Comparison of ENCODE assay signal across 8 mouse cellular contexts in the genomic region with DNA sequence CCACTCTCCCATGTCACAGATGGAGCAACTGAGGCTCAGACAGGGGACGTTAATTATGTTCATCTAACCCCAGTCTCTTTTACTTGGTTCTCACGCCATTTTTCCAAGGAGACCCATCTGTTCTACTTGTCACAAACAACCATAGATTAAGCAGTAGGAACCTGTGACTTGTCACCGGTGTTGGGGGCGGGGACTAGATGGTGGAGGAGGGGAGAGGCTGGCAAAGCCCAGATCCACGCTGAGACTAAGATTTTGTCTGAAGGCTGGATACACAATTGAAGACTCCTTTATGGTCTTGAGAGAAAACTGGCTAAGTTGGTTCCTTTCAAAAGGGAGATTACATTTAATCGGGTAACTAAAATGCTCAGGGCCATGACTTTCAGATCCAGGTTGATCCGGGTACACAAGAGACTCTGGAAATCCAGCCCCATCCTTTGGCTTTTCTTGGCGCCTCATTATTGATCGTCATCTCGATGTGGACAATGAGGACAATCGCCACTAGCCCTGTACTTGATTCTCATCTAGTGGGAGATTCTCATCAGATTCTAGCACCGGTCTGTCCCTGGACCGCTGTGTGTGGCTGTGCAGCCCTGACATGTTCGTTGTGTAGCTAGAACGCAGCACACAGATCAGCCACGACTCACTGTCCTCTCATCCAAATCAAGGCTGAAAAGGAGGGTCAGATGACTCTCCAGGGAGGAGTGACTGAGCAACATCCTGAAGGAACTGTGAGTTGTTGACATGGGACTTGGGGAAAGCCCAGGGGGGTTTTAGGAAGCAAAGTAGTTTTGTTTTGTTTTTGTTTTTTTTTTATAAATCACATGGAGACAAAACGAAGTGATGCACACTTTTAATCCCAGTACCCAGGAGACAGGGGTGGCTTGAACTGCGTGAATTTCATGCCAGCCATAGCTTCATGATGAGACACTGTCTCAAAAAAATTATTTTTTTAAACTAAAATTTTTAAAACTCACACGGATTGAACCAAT.
DNase-seq lines count a peak whose midpoint lies in the region; ATAC-seq and TF ChIP-seq lines count a peak whose summit lies in the region.

No protein-coding gene starts in this region.

- TF ChIP-seq POLR2A in spleen, adult 2 months (IDR thresholded peaks at IDR 0.05; ENCODE audit: low read depth, low read length) = no peak

- no peak for DNase-seq in spleen, adult 2 months (ENCODE audit: low read depth in 1 of 2, low spot score in 2 of 2)
- DNase-seq in spleen, adult 12 weeks (ENCODE audit: low spot score) = no peak
- DNase-seq in thymus, postnatal 36 days = peak; percentile 52 to 65
- no peak for DNase-seq in frontal cortex, postnatal 14 days (ENCODE audit: low spot score in 2 of 2)
- DNase-seq in layer of hippocampus, adult 11-12 months (ENCODE audit: low spot score) = no peak
- no peak for DNase-seq in retina, postnatal 1 day

- peak overlapping the region; percentile 79 for H3K9ac ChIP-seq in heart, embryonic 13.5 days
- H3K9ac ChIP-seq in liver, embryonic 15.5 days = peak overlapping the region; percentile 59

- ATAC-seq in heart, embryonic 13.5 days (ENCODE audit: extremely low read depth, insufficient number of reproducible peaks, low FRiP score, low TSS enrichment) = no peak
- no peak for ATAC-seq in liver, embryonic 15.5 days (ENCODE audit: insufficient read depth)

- peak overlapping the region; percentile 59 for H3K27ac ChIP-seq in spleen, adult 2 months (ENCODE audit: insufficient read depth, low read length)
- peak overlapping the region; percentile 13 for H3K27ac ChIP-seq in heart, embryonic 13.5 days (replicated peaks)
- peak overlapping the region; percentile 99 for H3K27ac ChIP-seq in liver, embryonic 15.5 days (replicated peaks)

- no peaks in the 10 kb centered on the region for H3K27me3 ChIP-seq in spleen, adult 2 months (ENCODE audit: control insufficient read depth, insufficient read depth, low read length)
- H3K27me3 ChIP-seq in heart, embryonic 13.5 days (replicated peaks) = no peaks in the 10 kb centered on the region
- no peaks in the 10 kb centered on the region for H3K27me3 ChIP-seq in liver, embryonic 15.5 days

- 26% methylated on average over 19 of the region's 19 CpGs for WGBS in spleen, adult 2 months
- WGBS in heart, embryonic 13.5 days = 50% methylated on average over 19 of the region's 19 CpGs
- 40% methylated on average over 19 of the region's 19 CpGs for WGBS in liver, embryonic 15.5 days (ENCODE audit: insufficient replicate concordance)

- H3K4me1 ChIP-seq in spleen, adult 2 months (ENCODE audit: control insufficient read depth, insufficient read depth, insufficient read length) = peaks cover 25% of the 10 kb centered on the region; the same call in 1 of the 2 replicates
- peaks cover 42% of the 10 kb centered on the region for H3K4me1 ChIP-seq in heart, embryonic 13.5 days
- peaks cover 86% of the 10 kb centered on the region for H3K4me1 ChIP-seq in liver, embryonic 15.5 days (replicated peaks)

- peak overlapping the region; percentile 74 for H3K4me2 ChIP-seq in heart, embryonic 13.5 days
- H3K4me2 ChIP-seq in liver, embryonic 15.5 days = peak overlapping the region; percentile 84

- H3K36me3 ChIP-seq in spleen, adult 2 months (ENCODE audit: control insufficient read depth, insufficient read depth, low read length) = no peaks in the 10 kb centered on the region
- H3K36me3 ChIP-seq in heart, embryonic 13.5 days = no peaks in the 10 kb centered on the region
- H3K36me3 ChIP-seq in liver, embryonic 15.5 days (replicated peaks) = no peaks in the 10 kb centered on the region

- no peaks in the 10 kb centered on the region for H3K9me3 ChIP-seq in heart, embryonic 13.5 days
- H3K9me3 ChIP-seq in liver, embryonic 15.5 days (replicated peaks) = no peaks in the 10 kb centered on the region

- H3K4me3 ChIP-seq in spleen, adult 2 months (ENCODE audit: extremely low read depth, insufficient read depth, insufficient read length) = no peak overlapping the region
- H3K4me3 ChIP-seq in heart, embryonic 13.5 days = peak overlapping the region; percentile 45
- peak overlapping the region; percentile 49 for H3K4me3 ChIP-seq in liver, embryonic 15.5 days (replicated peaks)

- no peak for TF ChIP-seq CTCF in spleen, adult 2 months (IDR thresholded peaks at IDR 0.05; ENCODE audit: extremely low read depth, insufficient read depth, insufficient read length, insufficient replicate concordance)

Comparison
In these comparisons a context has a peak if more than half of its experiments do, and no peak if none do; other contexts are left out.
1. DNase-seq: peak in thymus, postnatal 36 days (2 of 2); none in spleen, adult 2 months (0 of 2), spleen, adult 12 weeks (single experiment), frontal cortex, postnatal 14 days (0 of 2), layer of hippocampus, adult 11-12 months (single experiment) and retina, postnatal 1 day (single experiment).
2. H3K27ac ChIP-seq: peak in every context shown above with its lines; median percentile 99 in liver, embryonic 15.5 days; 59 in spleen, adult 2 months; 13 in heart, embryonic 13.5 days.